Mouse (Mus musculus): ENCODE data around the gene Olfr130. TPM values are rescaled to one million over a fixed set of nuclear protein-coding genes. Genes with fewer than 3 reads are reported as not detected.

The Olfr130 gene
- polyA plus RNA-seq (2015; fragmentation: Nextera tagmentation; extraction: Ambion mirVana) = not detected in 2 replicates

GRCm38 (mm10) chr17:38063621-38064020 is at the start of gene Olfr130:
Gene Olfr130 (plus strand): TSS chr17:38063921.
- Histone ChIP-seq H3K9ac (no peak within 1 kb of the TSS), H3K36me3 (no peaks in the 10 kb centered on the region), H3K4me3 (no peak within 1 kb of the TSS), H3K27me3 (no peaks in the 10 kb centered on the region), H3K27ac (replicated peaks) (no peak within 1 kb of the TSS), H3K4me2 (no peak within 1 kb of the TSS), H3K9me3 (no peaks in the 10 kb centered on the region), H3K4me1 (replicated peaks) (no peaks in the 10 kb centered on the region)
- no peak for ATAC-seq (ENCODE audit: low read depth)
- 90% methylated on average over 1 of the region's 1 CpGs for WGBS

- Histone ChIP-seq H3K9ac (no peak overlapping the region), H3K27ac (replicated peaks) (no peak overlapping the region), H3K9me3 (no peaks in the 10 kb centered on the region), H3K36me3 (no peaks in the 10 kb centered on the region), H3K4me1 (replicated peaks) (no peaks in the 10 kb centered on the region), H3K4me3 (no peak overlapping the region), H3K27me3 (no peaks in the 10 kb centered on the region), H3K4me2 (no peak overlapping the region)
- WGBS = 73% methylated on average over 2 of the region's 2 CpGs
- ATAC-seq (ENCODE audit: low read depth) = no peak
Measured at GRCm38 (mm10) chr17:38016341-38016740, 47.4 kb upstream of the Olfr130 start.

- Histone ChIP-seq H3K4me2 (no peak overlapping the region), H3K27ac (replicated peaks) (no peak overlapping the region), H3K4me3 (no peak overlapping the region), H3K36me3 (no peaks in the 10 kb centered on the region), H3K27me3 (no peaks in the 10 kb centered on the region), H3K9me3 (no peaks in the 10 kb centered on the region), H3K4me1 (replicated peaks) (no peaks in the 10 kb centered on the region), H3K9ac (no peak overlapping the region)
- 37% methylated on average over 5 of the region's 5 CpGs for WGBS
- no peak for ATAC-seq (ENCODE audit: low read depth)
Measured at GRCm38 (mm10) chr17:38026297-38026696, 37.4 kb upstream of the Olfr130 start.

- Histone ChIP-seq H3K9me3 (no peaks in the 10 kb centered on the region), H3K9ac (no peak within 1 kb of the TSS), H3K4me2 (no peak within 1 kb of the TSS), H3K4me3 (no peak within 1 kb of the TSS), H3K4me1 (replicated peaks) (no peaks in the 10 kb centered on the region), H3K36me3 (no peaks in the 10 kb centered on the region), H3K27ac (replicated peaks) (no peak within 1 kb of the TSS), H3K27me3 (no peaks in the 10 kb centered on the region)
- 72% methylated on average over 1 of the region's 1 CpGs for WGBS
- ATAC-seq (ENCODE audit: low read depth) = no peak
Measured at GRCm38 (mm10) chr17:38059979-38060378, 3.7 kb upstream of the Olfr130 start, which contains the start of gene Olfr129. Gene Olfr129 (minus strand): TSS chr17:38060079.

GRCm38 (mm10) chr17:38082364-38082763 is 18.6 kb downstream of the Olfr130 start:
- Histone ChIP-seq H3K36me3 (no peaks in the 10 kb centered on the region), H3K9me3 (no peaks in the 10 kb centered on the region), H3K27me3 (no peaks in the 10 kb centered on the region), H3K9ac (no peak overlapping the region), H3K4me1 (replicated peaks) (no peaks in the 10 kb centered on the region), H3K27ac (replicated peaks) (no peak overlapping the region), H3K4me3 (no peak overlapping the region), H3K4me2 (no peak overlapping the region)
- WGBS = 84% methylated on average over 4 of the region's 4 CpGs
- no peak for ATAC-seq (ENCODE audit: low read depth)

- no peaks in the 10 kb centered on the region for H3K36me3 ChIP-seq
- H3K4me1 ChIP-seq (replicated peaks) = no peaks in the 10 kb centered on the region
- H3K9me3 ChIP-seq = no peaks in the 10 kb centered on the region
- H3K4me2 ChIP-seq = no peak within 1 kb of the TSS
- ATAC-seq (ENCODE audit: low read depth) = no peak
- no peak within 1 kb of the TSS for H3K27ac ChIP-seq (replicated peaks)
- H3K9ac ChIP-seq = no peak within 1 kb of the TSS
- no peaks in the 10 kb centered on the region for H3K27me3 ChIP-seq
- no peak within 1 kb of the TSS for H3K4me3 ChIP-seq
Measured at GRCm38 (mm10) chr17:38088593-38088992, 24.9 kb downstream of the Olfr130 start, which contains the start of gene Olfr131. Gene Olfr131 (minus strand): TSS chr17:38088693.

Other genes with a start within 250 kb of the Olfr130 start
- not detected in 2 replicates for gene Olfr125, start 231.0 kb upstream of the Olfr130 start, polyA plus RNA-seq (2015; fragmentation: Nextera tagmentation; extraction: Ambion mirVana)
- gene Olfr126, start 216.4 kb upstream of the Olfr130 start, polyA plus RNA-seq (2015; fragmentation: Nextera tagmentation; extraction: Ambion mirVana) = not detected in 2 replicates
- not detected in 2 replicates for gene Olfr127, start 163.5 kb upstream of the Olfr130 start, polyA plus RNA-seq (2015; fragmentation: Nextera tagmentation; extraction: Ambion mirVana)
- not detected in 2 replicates for gene Olfr128, start 143.4 kb upstream of the Olfr130 start, polyA plus RNA-seq (2015; fragmentation: Nextera tagmentation; extraction: Ambion mirVana)
- gene Olfr761, start 110.8 kb upstream of the Olfr130 start, polyA plus RNA-seq (2015; fragmentation: Nextera tagmentation; extraction: Ambion mirVana) = not detected in 2 replicates
- gene Olfr129, start 3.8 kb upstream of the Olfr130 start, polyA plus RNA-seq (2015; fragmentation: Nextera tagmentation; extraction: Ambion mirVana) = not detected in 2 replicates
- not detected in 2 replicates for gene Olfr131, start 24.8 kb downstream of the Olfr130 start, polyA plus RNA-seq (2015; fragmentation: Nextera tagmentation; extraction: Ambion mirVana)
- not detected in 2 replicates for gene Olfr132, start 70.6 kb downstream of the Olfr130 start, polyA plus RNA-seq (2015; fragmentation: Nextera tagmentation; extraction: Ambion mirVana)
- gene Olfr133, start 81.4 kb downstream of the Olfr130 start, polyA plus RNA-seq (2015; fragmentation: Nextera tagmentation; extraction: Ambion mirVana) = not detected in 2 replicates
- not detected in 2 replicates for gene Olfr134, start 107.5 kb downstream of the Olfr130 start, polyA plus RNA-seq (2015; fragmentation: Nextera tagmentation; extraction: Ambion mirVana)
- not detected in 2 replicates for gene Olfr135, start 140.4 kb downstream of the Olfr130 start, polyA plus RNA-seq (2015; fragmentation: Nextera tagmentation; extraction: Ambion mirVana)
- not detected in 2 replicates for gene Olfr138, start 197.1 kb downstream of the Olfr130 start, polyA plus RNA-seq (2015; fragmentation: Nextera tagmentation; extraction: Ambion mirVana)
- not detected in 2 replicates for gene Olfr137, start 243.6 kb downstream of the Olfr130 start, polyA plus RNA-seq (2015; fragmentation: Nextera tagmentation; extraction: Ambion mirVana)

Measured in neural tube, embryonic 13.5 days (tissue).